Mouse (Mus musculus) neural tube, embryonic 11.5 days (tissue): ENCODE measurements around the gene Mfn1. TPM values are rescaled to one million over a fixed set of nuclear protein-coding genes. Genes with fewer than 3 reads are reported as not detected.

ENCODE experiments used
- ATAC-seq: fragments of 200-750 bp; cut with Nextera tagmentation; 2 replicates; pipeline ENCODE4 v1.8.0; 2017; ENCODE audit warnings: moderate number of reproducible peaks, mild to moderate bottlenecking, moderate TSS enrichment, moderate library complexity; ENCODE audit not compliant: insufficient read depth, low FRiP score, low TSS enrichment
- DNase-seq: peaks from one replicate; pipeline ENCODE4 v3.0.0-alpha.2; 2015; ENCODE audit warnings: low spot score
- H3K27ac ChIP-seq: fragments of 300-500 bp; sonication (generic); 2 replicates; pipeline ENCODE4 v1.5.1; 2014; ENCODE audit warnings: low read depth, mild to moderate bottlenecking, low read length
- H3K27me3 ChIP-seq: fragments of 300-500 bp; sonication (generic); 2 replicates; pipeline ENCODE4 v1.6.1; 2014; ENCODE audit warnings: mild to moderate bottlenecking, low read length, mixed read lengths; ENCODE audit not compliant: control insufficient read depth, insufficient read depth
- H3K36me3 ChIP-seq: fragments of 300-500 bp; sonication (generic); 2 replicates; pipeline ENCODE4 v1.6.1; 2014; ENCODE audit warnings: mild to moderate bottlenecking, low read length, moderate library complexity, mixed read lengths; ENCODE audit not compliant: control insufficient read depth, insufficient read depth
- H3K4me1 ChIP-seq: fragments of 300-500 bp; sonication (generic); 2 replicates; pipeline ENCODE4 v1.6.1; 2014; ENCODE audit warnings: low read length, mixed read lengths; ENCODE audit not compliant: control insufficient read depth, insufficient read depth
- H3K4me2 ChIP-seq: fragments of 300-500 bp; sonication (generic); 2 replicates; pipeline ENCODE4 v1.6.1; 2014; ENCODE audit warnings: low read depth, mild to moderate bottlenecking, moderate library complexity
- H3K4me3 ChIP-seq: fragments of 300-500 bp; sonication (generic); 2 replicates; pipeline ENCODE4 v1.5.1; 2014; ENCODE audit warnings: low read depth, low read length
- H3K9ac ChIP-seq: fragments of 300-500 bp; sonication (generic); 2 replicates; pipeline ENCODE4 v1.6.1; 2014; ENCODE audit warnings: mild to moderate bottlenecking, low read length
- H3K9me3 ChIP-seq: fragments of 300-500 bp; sonication (generic); 2 replicates; pipeline ENCODE4 v1.6.1; 2016; ENCODE audit warnings: low read length; ENCODE audit not compliant: control insufficient read depth
- WGBS: fragments of 180-500 bp; shearing (Covaris S2); extraction: QIAGEN DNeasy Blood & Tissue Kit; methylation state at CpG from one replicate; pipeline ENCODE4 v1.1.7; 2014; 5-methylcytosine and 5-hydroxymethylcytosine counted together
- polyA plus RNA-seq: library from polyadenylated mRNA; unstranded; fragments of >200 nt; fragmentation: Nextera tagmentation; extraction: Ambion mirVana; gene quantifications from 2 replicates; pipeline ENCODE4 v1.2.1, GENCODE M21; 2014

The Mfn1 gene
- polyA plus RNA-seq, 1 experiment from 2014 or later = 26.8 TPM

DNA sequence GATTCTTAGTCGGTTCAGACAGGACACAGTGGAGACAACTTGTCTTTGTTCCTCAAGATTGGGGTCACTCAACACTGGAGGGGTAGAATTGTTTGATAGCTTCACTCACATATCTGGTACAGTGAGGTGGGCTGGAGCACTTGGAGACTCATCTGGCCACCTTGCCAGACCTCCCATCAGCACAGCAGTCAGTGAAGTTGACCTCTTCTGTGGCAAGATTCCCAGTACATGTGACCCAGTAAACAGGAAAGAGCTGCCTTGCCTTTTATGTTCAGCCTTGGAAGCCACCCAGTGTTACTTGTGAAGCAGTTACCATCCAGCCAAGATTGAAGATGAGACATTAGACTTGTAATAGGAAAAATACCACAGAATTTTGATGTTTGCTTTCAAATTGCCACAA, 8.3 kb downstream of the Mfn1 start:
- no peaks in the 10 kb centered on the region for H3K9me3 ChIP-seq
- no peak overlapping the region for H3K27ac ChIP-seq
- H3K4me2 ChIP-seq = no peak overlapping the region
- no peak for DNase-seq
- no peak overlapping the region for H3K9ac ChIP-seq
- H3K27me3 ChIP-seq = no peaks in the 10 kb centered on the region
- no peaks in the 10 kb centered on the region for H3K36me3 ChIP-seq
- ATAC-seq = no peak
- no peak overlapping the region for H3K4me3 ChIP-seq
- 52% methylated on average over 1 of the region's 1 CpGs for WGBS
- H3K4me1 ChIP-seq = no peaks in the 10 kb centered on the region; the same call in none of the 2 replicates

DNA sequence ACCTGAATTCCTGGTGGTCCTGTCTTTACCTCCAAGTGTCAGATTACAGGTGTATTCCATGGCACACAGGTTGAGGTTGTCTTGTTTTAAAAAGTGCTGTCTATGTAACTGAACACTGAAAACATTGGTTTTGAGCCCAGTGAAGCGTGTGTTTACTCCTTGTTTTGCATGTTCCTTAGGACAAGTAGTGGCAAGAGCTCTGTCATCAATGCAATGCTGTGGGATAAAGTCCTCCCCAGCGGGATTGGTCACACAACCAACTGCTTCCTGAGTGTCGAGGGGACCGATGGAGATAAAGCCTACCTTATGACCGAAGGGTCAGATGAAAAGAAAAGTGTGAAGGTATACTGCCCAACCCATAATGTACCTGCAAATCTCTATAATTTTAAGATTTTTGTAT, 8.8 kb downstream of the Mfn1 start:
- Histone ChIP-seq H3K4me1 (no peaks in the 10 kb centered on the region; the same call in 1 of the 2 replicates), H3K4me2 (no peak overlapping the region), H3K9ac (no peak overlapping the region), H3K27ac (no peak overlapping the region), H3K27me3 (no peaks in the 10 kb centered on the region), H3K9me3 (no peaks in the 10 kb centered on the region), H3K4me3 (no peak overlapping the region), H3K36me3 (no peaks in the 10 kb centered on the region)
- WGBS = 95% methylated on average over 5 of the region's 5 CpGs
- DNase-seq = no peak
- ATAC-seq = no peak

DNA sequence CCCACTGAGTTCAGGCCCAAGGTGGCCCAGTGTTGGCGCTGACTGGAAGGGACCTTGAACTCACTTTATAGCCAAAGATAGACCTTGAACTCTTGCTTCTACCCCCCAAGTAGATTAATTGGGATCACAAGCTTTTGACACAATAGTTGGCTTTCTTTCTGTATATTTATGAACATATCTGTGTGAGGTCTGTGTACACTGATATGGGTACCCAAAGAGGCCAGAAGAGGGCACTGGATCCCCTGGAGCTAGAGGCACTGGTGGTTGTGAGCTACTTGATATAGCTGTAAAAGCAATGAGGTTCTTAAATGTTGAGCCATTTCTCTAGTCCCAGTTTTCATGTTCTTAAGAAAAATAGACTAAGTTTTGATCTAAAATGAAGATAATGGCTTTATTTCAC, 23.8 kb downstream of the Mfn1 start:
- Histone ChIP-seq H3K4me2 (no peak overlapping the region), H3K4me3 (no peak overlapping the region), H3K9me3 (no peaks in the 10 kb centered on the region), H3K36me3 (peaks cover 4% of the 10 kb centered on the region; the same call in 1 of the 2 replicates), H3K9ac (no peak overlapping the region), H3K27ac (no peak overlapping the region), H3K4me1 (no peaks in the 10 kb centered on the region), H3K27me3 (no peaks in the 10 kb centered on the region)
- WGBS = 100% methylated on average over 1 of the region's 1 CpGs
- DNase-seq (no peak), ATAC-seq (no peak)

DNA sequence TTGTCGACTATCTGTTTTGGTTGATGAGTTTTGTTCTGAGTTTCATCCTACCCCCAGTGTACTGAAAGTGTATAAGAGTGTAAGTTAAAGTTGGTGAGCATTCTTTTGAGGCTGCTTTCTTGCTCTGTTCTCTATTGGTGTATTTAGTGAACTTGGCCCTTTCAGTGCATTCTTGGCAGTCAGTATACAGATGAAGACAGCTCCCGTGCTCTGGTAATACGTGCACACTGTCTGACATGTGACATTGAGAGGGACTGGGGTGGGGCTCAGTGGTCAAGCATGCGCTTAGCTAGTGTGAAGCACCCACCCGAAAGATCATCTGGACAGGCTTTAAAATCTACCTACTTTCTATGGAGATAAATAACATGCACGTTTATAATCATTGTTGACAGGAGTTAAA, 34.1 kb downstream of the Mfn1 start:
- Histone ChIP-seq H3K4me2 (no peak overlapping the region), H3K9ac (no peak overlapping the region), H3K36me3 (peaks cover 5% of the 10 kb centered on the region), H3K4me1 (no peaks in the 10 kb centered on the region), H3K4me3 (no peak overlapping the region), H3K27ac (no peak overlapping the region), H3K27me3 (no peaks in the 10 kb centered on the region), H3K9me3 (no peaks in the 10 kb centered on the region)
- 98% methylated on average over 6 of the region's 6 CpGs for WGBS
- DNase-seq (no peak), ATAC-seq (no peak)

DNA sequence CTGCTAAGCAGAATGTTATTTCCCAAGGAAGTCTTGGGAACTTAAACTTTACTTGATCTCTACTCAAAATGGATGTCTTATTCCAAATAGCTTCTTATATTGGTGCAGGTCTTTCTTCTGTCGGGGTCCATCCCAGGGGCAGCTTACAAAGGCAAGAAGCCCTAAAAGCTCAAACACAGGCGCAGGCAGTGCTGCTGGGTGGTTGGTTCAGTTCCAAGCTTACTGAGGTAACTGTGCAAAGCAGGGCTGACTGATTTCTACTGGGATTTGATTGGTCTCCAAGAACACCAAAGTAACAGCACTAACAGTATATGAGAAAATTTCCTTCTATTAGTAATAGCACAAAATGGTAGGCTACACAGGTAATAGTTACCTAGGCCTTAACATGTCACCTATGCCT, 43.8 kb downstream of the Mfn1 start:
- DNase-seq = no peak
- H3K36me3 ChIP-seq = peaks cover 4% of the 10 kb centered on the region; the same call in 1 of the 2 replicates
- 94% methylated on average over 2 of the region's 2 CpGs for WGBS

DNA sequence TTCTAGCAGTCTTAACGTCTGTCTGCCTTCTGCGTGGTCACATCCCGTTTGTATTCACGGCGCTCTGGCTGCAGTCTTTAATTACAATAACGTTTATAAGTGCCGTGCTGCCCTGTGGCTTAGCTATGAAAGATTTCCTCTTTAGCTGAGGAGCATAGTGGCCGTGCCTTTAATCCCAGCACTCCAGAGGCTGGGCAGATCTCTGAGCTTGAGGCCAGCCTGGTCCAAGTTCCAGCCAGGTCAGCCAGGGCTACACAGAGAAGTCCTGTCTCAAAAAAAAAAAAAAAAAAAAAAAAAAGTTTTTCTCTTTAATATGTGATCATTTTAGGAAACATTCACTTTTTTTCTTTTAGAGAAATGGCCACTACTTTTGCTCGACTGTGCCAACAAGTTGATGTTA, 44.6 kb downstream of the Mfn1 start:
- H3K9ac ChIP-seq = no peak overlapping the region
- 88% methylated on average over 9 of the region's 9 CpGs for WGBS
- no peaks in the 10 kb centered on the region for H3K4me1 ChIP-seq
- H3K36me3 ChIP-seq = peaks cover 2% of the 10 kb centered on the region; the same call in 1 of the 2 replicates
- H3K4me2 ChIP-seq = no peak overlapping the region
- no peak for ATAC-seq
- H3K27me3 ChIP-seq = no peaks in the 10 kb centered on the region
- no peak overlapping the region for H3K4me3 ChIP-seq
- H3K27ac ChIP-seq = no peak overlapping the region
- no peak for DNase-seq
- H3K9me3 ChIP-seq = no peaks in the 10 kb centered on the region

More for the DNA sequence above, 43.8 kb downstream of the Mfn1 start:
- no peak overlapping the region for H3K4me3 ChIP-seq
- no peak overlapping the region for H3K9ac ChIP-seq
- H3K27ac ChIP-seq = no peak overlapping the region
- H3K9me3 ChIP-seq = no peaks in the 10 kb centered on the region
- ATAC-seq = no peak
- H3K27me3 ChIP-seq = no peaks in the 10 kb centered on the region
- H3K4me2 ChIP-seq = no peak overlapping the region
- no peaks in the 10 kb centered on the region for H3K4me1 ChIP-seq

DNA sequence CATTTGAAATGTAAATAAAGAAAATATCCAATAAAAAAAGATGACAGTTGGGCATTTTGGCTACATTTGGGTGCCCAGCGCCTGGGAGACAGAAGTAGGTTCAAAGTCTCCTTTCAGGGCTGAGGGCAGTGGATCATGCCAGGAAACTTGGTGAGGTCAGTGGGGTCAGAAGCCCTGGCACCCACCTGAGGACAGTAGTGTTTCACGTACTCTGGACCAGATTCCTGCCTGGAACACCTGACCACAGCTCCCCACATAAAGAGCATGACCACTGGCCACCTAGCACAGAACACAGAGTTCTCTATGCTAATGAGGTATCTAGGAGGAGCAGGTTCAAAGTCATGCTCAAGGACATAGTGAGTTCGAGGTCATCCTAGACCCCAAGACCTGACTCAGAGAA, 45.9 kb downstream of the Mfn1 start:
- H3K27ac ChIP-seq = no peak overlapping the region
- 94% methylated on average over 3 of the region's 3 CpGs for WGBS
- H3K9me3 ChIP-seq = no peaks in the 10 kb centered on the region
- no peaks in the 10 kb centered on the region for H3K27me3 ChIP-seq
- no peak overlapping the region for H3K4me2 ChIP-seq
- ATAC-seq = no peak
- H3K4me1 ChIP-seq = no peaks in the 10 kb centered on the region
- no peak overlapping the region for H3K9ac ChIP-seq
- peaks cover 2% of the 10 kb centered on the region; the same call in 1 of the 2 replicates for H3K36me3 ChIP-seq
- no peak overlapping the region for H3K4me3 ChIP-seq
- no peak for DNase-seq

DNA sequence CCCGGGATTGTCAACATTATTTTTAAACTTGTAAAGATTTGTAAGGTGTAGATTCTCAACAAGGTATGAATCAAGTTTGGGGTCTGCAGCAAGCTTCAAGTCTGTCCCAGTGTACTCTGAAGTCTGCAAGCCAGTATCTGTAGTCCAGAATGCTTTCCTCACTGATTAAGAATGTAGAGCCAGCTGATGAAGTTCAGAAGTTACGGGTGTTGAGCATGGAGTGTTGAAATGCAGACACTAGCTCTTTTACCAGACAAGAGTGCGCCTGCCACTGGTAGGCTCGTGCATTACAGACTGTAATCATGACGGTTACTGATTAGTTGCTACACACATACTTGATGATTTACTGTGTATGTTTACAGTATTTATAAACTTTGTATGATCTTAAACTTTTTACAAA, 49.5 kb downstream of the Mfn1 start:
- H3K27ac ChIP-seq = no peak overlapping the region

DNA sequence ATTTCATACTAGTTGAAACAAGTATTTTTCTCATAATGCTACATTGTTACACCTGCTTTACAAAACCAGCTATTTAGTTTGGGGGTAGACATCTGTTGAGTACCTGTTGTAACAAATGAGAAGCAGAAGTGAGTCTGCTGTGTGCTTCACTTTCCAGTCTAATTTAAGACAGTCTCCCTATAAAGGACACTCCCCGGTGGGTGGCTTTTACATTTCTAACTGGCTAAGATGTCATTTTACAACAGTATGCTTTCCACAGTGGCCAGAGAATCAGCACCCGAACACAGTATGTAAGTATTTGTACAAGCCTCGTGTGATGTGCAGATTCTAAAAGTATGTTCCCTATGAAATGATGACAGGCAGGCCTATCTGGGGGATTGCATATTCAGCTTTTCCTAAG, 51.5 kb downstream of the Mfn1 start:
- DNase-seq = no peak
- 92% methylated on average over 3 of the region's 3 CpGs for WGBS
- H3K9ac ChIP-seq = no peak overlapping the region

More for the DNA sequence above, 49.5 kb downstream of the Mfn1 start:
- DNase-seq (no peak), ATAC-seq (no peak)
- Histone ChIP-seq H3K27me3 (no peaks in the 10 kb centered on the region), H3K4me3 (no peak overlapping the region), H3K36me3 (peaks cover 2% of the 10 kb centered on the region; the same call in 1 of the 2 replicates), H3K9ac (no peak overlapping the region), H3K4me1 (no peaks in the 10 kb centered on the region), H3K4me2 (no peak overlapping the region), H3K9me3 (no peaks in the 10 kb centered on the region)
- 93% methylated on average over 5 of the region's 5 CpGs for WGBS

More for the DNA sequence above, 51.5 kb downstream of the Mfn1 start:
- no peaks in the 10 kb centered on the region for H3K36me3 ChIP-seq
- H3K27ac ChIP-seq = no peak overlapping the region
- no peak overlapping the region for H3K4me3 ChIP-seq
- no peaks in the 10 kb centered on the region for H3K9me3 ChIP-seq
- no peak overlapping the region for H3K4me2 ChIP-seq
- H3K4me1 ChIP-seq = no peaks in the 10 kb centered on the region
- H3K27me3 ChIP-seq = no peaks in the 10 kb centered on the region
- no peak for ATAC-seq
